Mouse (Mus musculus): ENCODE data around the gene Gm8453. TPM values are rescaled to one million over a fixed set of nuclear protein-coding genes. Genes with fewer than 3 reads are reported as not detected.
"Not testable (repeated sequence)": the region's sequence is repeated elsewhere in the genome, so short reads cannot be mapped to it uniquely, and the experiment has no call there.

Gene Gm8453
- total RNA-seq (2021), result not detected

GRCm38 (mm10) chr7:22229384-22229783 is at the start of gene Gm8453:
Gene Gm8453, minus strand, starts transcription at chr7:22229484.
- DNase-seq (ENCODE audit: low spot score in 2 of 2); intact Hi-C loops (cut with DNase I): not testable (repeated sequence)

GRCm38 (mm10) chr7:22201164-22201563 is 28.1 kb downstream of the Gm8453 start, which contains the start of gene Gm8653:
Gene Gm8653, minus strand, starts transcription at chr7:22201264.
- intact Hi-C loops (cut with DNase I); DNase-seq (ENCODE audit: low spot score in 2 of 2): not testable (repeated sequence)

- DNase-seq (ENCODE audit: low spot score in 2 of 2); intact Hi-C loops (cut with DNase I): not testable (repeated sequence)
Observed at GRCm38 (mm10) chr7:22189077-22189476, 40.2 kb downstream of the Gm8453 start, which contains the start of gene Vmn1r143. Gene Vmn1r143, plus strand, starts transcription at chr7:22189377.

Other genes starting within 250 kb of the Gm8453 start
- gene Vmn1r137, start 234.9 kb downstream of the Gm8453 start, total RNA-seq (2021), result not detected
- gene Vmn1r138, start 200.6 kb downstream of the Gm8453 start, total RNA-seq (2021), result not detected
- gene Gm6176, start 173.2 kb downstream of the Gm8453 start, total RNA-seq (2021), result not detected
- gene Vmn1r139, start 160.4 kb downstream of the Gm8453 start, total RNA-seq (2021), result not detected
- not detected for gene Gm16451, start 111.2 kb downstream of the Gm8453 start, total RNA-seq (2021)
- not detected for gene Gm10666, start 94.7 kb downstream of the Gm8453 start, total RNA-seq (2021)
- gene Vmn1r142, start 65.4 kb downstream of the Gm8453 start, total RNA-seq (2021), result not detected
- gene Vmn1r143, start 40.1 kb downstream of the Gm8453 start, total RNA-seq (2021), result not detected
- gene Gm8653, start 28.2 kb downstream of the Gm8453 start, total RNA-seq (2021), result not detected
- not detected for gene Gm4187, start 100.2 kb upstream of the Gm8453 start, total RNA-seq (2021)
- not detected for gene Gm8660, start 141.6 kb upstream of the Gm8453 start, total RNA-seq (2021)
- gene Vmn1r148, start 184.1 kb upstream of the Gm8453 start, total RNA-seq (2021), result not detected
- gene Vmn1r149, start 208.7 kb upstream of the Gm8453 start, total RNA-seq (2021), result not detected
- gene Gm10665, start 234.6 kb upstream of the Gm8453 start, total RNA-seq (2021), result not detected